9 mouse cellular contexts compared by ENCODE assay signal in genomic region chr10:75684035-75685004, GRCm38 (mm10). TPM values are rescaled to one million over a fixed set of nuclear protein-coding genes. Genes with fewer than 3 reads are reported as not detected.
A peak's percentile ranks its signal among the peaks of the same experiment; 100 is the strongest.
DNase-seq lines count a peak whose midpoint lies in the region; ATAC-seq and TF ChIP-seq lines count a peak whose summit lies in the region.
"Had no signal": no experiment of that assay in that cellular context is flagged by ENCODE, and none has a peak within 500 bp of the region (broad histone marks: within the 10 kb centered on the region; RNA-seq: fewer than 3 reads in every experiment).

No protein-coding gene starts in this region.

- H3K4me1 ChIP-seq in forebrain, embryonic 16.5 days (replicated peaks; ENCODE audit: control insufficient read depth, insufficient read depth, low read length) = peaks cover 24% of the 10 kb centered on the region
- peaks cover 21% of the 10 kb centered on the region for H3K4me1 ChIP-seq in midbrain, embryonic 13.5 days (replicated peaks)
- no peaks in the 10 kb centered on the region for H3K4me1 ChIP-seq in liver, postnatal 0 days (ENCODE audit: insufficient read depth)
- H3K4me1 ChIP-seq: liver, embryonic 15.5 days had no signal

- TF ChIP-seq EP300 in liver, postnatal 0 days (IDR thresholded peaks at IDR 0.05; ENCODE audit: low read depth) = no peak

- no peak overlapping the region for H3K4me3 ChIP-seq in forebrain, embryonic 16.5 days (replicated peaks; ENCODE audit: low read length)
- H3K4me3 ChIP-seq in midbrain, embryonic 13.5 days (replicated peaks) = no peak overlapping the region
- H3K4me3 ChIP-seq in liver, postnatal 0 days (ENCODE audit: low read depth, low read length) = no peak overlapping the region
- H3K4me3 ChIP-seq: liver, embryonic 15.5 days had no signal

- no peak overlapping the region for H3K9ac ChIP-seq in forebrain, embryonic 16.5 days (replicated peaks; ENCODE audit: low read depth, low read length)
- peak overlapping the region; percentile 37 for H3K9ac ChIP-seq in midbrain, embryonic 13.5 days (replicated peaks)
- no peak overlapping the region for H3K9ac ChIP-seq in liver, postnatal 0 days (replicated peaks)
- H3K9ac ChIP-seq: liver, embryonic 15.5 days had no signal

- H3K27ac ChIP-seq in forebrain, embryonic 16.5 days (ENCODE audit: low read length) = peak overlapping the region; percentile 53
- H3K27ac ChIP-seq in midbrain, embryonic 13.5 days = peak overlapping the region; percentile 65
- no peak overlapping the region for H3K27ac ChIP-seq in liver, postnatal 0 days (ENCODE audit: low read depth)
- H3K27ac ChIP-seq: liver, embryonic 15.5 days had no signal

- H3K9me3 ChIP-seq in forebrain, embryonic 16.5 days (ENCODE audit: control insufficient read depth, low read length) = no peaks in the 10 kb centered on the region
- H3K9me3 ChIP-seq in midbrain, embryonic 13.5 days = no peaks in the 10 kb centered on the region
- H3K9me3 ChIP-seq in liver, postnatal 0 days (ENCODE audit: low read length) = no peaks in the 10 kb centered on the region
- H3K9me3 ChIP-seq: liver, embryonic 15.5 days had no signal

- 0 out of 2 replicates have a peak, but pooled peaks have one; percentile 31 for ATAC-seq in common myeloid progenitor, adult 5-6 weeks (replicated peaks; ENCODE audit: low read depth, poor library complexity, severe bottlenecking)
- peak; percentile 93 for ATAC-seq in forebrain, embryonic 16.5 days
- peak; percentile 96 for ATAC-seq in midbrain, embryonic 13.5 days
- no peak for ATAC-seq in liver, postnatal 0 days

- no peak for TF ChIP-seq CTCF in liver, postnatal 0 days (IDR thresholded peaks at IDR 0.05; ENCODE audit: low read depth)

- peak; percentile 61 for DNase-seq in layer of hippocampus, adult 9-10 months (ENCODE audit: low spot score)
- no peak for DNase-seq in thymus, postnatal 10 days (ENCODE audit: low spot score in 2 of 2)
- DNase-seq in liver, postnatal 0 days = no peak
- no peak for DNase-seq in thymus, postnatal 25 days
- DNase-seq in spleen, postnatal 10 days (ENCODE audit: low spot score in 2 of 2) = no peak

- 35% methylated on average over 12 of the region's 12 CpGs for WGBS in forebrain, embryonic 16.5 days
- 41% methylated on average over 12 of the region's 12 CpGs for WGBS in midbrain, embryonic 13.5 days
- WGBS in liver, postnatal 0 days (ENCODE audit: insufficient replicate concordance) = 68% methylated on average over 12 of the region's 12 CpGs

- H3K27me3 ChIP-seq in forebrain, embryonic 16.5 days (replicated peaks; ENCODE audit: control insufficient read depth, insufficient read depth, low read length) = no peaks in the 10 kb centered on the region
- no peaks in the 10 kb centered on the region for H3K27me3 ChIP-seq in midbrain, embryonic 13.5 days
- H3K27me3 ChIP-seq in liver, postnatal 0 days (ENCODE audit: insufficient read depth, low read length) = no peaks in the 10 kb centered on the region
- H3K27me3 ChIP-seq: liver, embryonic 15.5 days had no signal

- no peak overlapping the region for H3K4me2 ChIP-seq in forebrain, embryonic 16.5 days (ENCODE audit: low read length)
- peak overlapping the region; percentile 25 for H3K4me2 ChIP-seq in midbrain, embryonic 13.5 days (replicated peaks)
- no peak overlapping the region for H3K4me2 ChIP-seq in liver, postnatal 0 days (ENCODE audit: low read depth, low read length)
- H3K4me2 ChIP-seq: liver, embryonic 15.5 days had no signal

- no peaks in the 10 kb centered on the region for H3K36me3 ChIP-seq in forebrain, embryonic 16.5 days (ENCODE audit: control insufficient read depth, insufficient read depth)
- H3K36me3 ChIP-seq in midbrain, embryonic 13.5 days = peaks cover 60% of the 10 kb centered on the region
- peaks cover 38% of the 10 kb centered on the region for H3K36me3 ChIP-seq in liver, postnatal 0 days (replicated peaks; ENCODE audit: insufficient read depth, low read length)

RNA-seq across cellular contexts. Expression of gene Susd2, which starts 40.5 kb away (rescaled TPM):
- 0.59 TPM in 1 of 2 replicates, not detected in the other for total RNA-seq in common myeloid progenitor, adult 5-6 weeks (2017)
- polyA plus RNA-seq in forebrain, embryonic 16.5 days (2015; fragmentation: Nextera tagmentation; extraction: Ambion mirVana) = 1.2 and 1.3 TPM in 2 replicates
- 2.0 and 2.3 TPM in 2 replicates for polyA plus RNA-seq in midbrain, embryonic 13.5 days (2015; fragmentation: Nextera tagmentation; extraction: Ambion mirVana)
- 1.6 TPM in 2 replicates for polyA plus RNA-seq in liver, postnatal 0 days (2015; fragmentation: Nextera tagmentation; extraction: Ambion mirVana)
